Mouse (Mus musculus) forebrain, embryonic 12.5 days (tissue): ENCODE results near the gene H1f0. TPM values are rescaled to one million over a fixed set of nuclear protein-coding genes. Genes with fewer than 3 reads are reported as not detected.

Experiments used
- ATAC-seq: fragments of 200-750 bp; cut with Nextera tagmentation; 2 replicates; pipeline ENCODE4 v1.8.0; 2017; ENCODE audit warnings: moderate TSS enrichment; ENCODE audit not compliant: low FRiP score
- H3K27ac ChIP-seq: fragments of 300-500 bp; sonication (generic); 2 replicates; pipeline ENCODE4 v1.5.1; 2016; ENCODE audit warnings: mild to moderate bottlenecking
- H3K27me3 ChIP-seq: fragments of 300-500 bp; sonication (generic); 2 replicates; pipeline ENCODE4 v1.6.1; 2016; ENCODE audit warnings: mild to moderate bottlenecking
- H3K36me3 ChIP-seq: fragments of 300-500 bp; sonication (generic); replicated peaks from 2 replicates; pipeline ENCODE4 v1.6.1; 2016; ENCODE audit warnings: mild to moderate bottlenecking
- H3K4me1 ChIP-seq: fragments of 300-500 bp; sonication (generic); 2 replicates; pipeline ENCODE4 v1.6.1; 2016
- H3K4me2 ChIP-seq: fragments of 300-500 bp; sonication (generic); 2 replicates; pipeline ENCODE4 v1.6.1; 2016; ENCODE audit warnings: mild to moderate bottlenecking, moderate library complexity
- H3K4me3 ChIP-seq: fragments of 300-500 bp; sonication (generic); replicated peaks from 2 replicates; pipeline ENCODE4 v1.5.1; 2016; ENCODE audit warnings: mild to moderate bottlenecking
- H3K9ac ChIP-seq: fragments of 300-500 bp; sonication (generic); 2 replicates; pipeline ENCODE4 v1.6.1; 2016; ENCODE audit warnings: mild to moderate bottlenecking
- H3K9me3 ChIP-seq: fragments of 300-500 bp; sonication (generic); 2 replicates; pipeline ENCODE4 v1.6.1; 2016
- WGBS: fragments of 180-500 bp; shearing (Covaris S2); methylation state at CpG from one replicate; pipeline ENCODE4 v1.1.7; 2016; 5-methylcytosine and 5-hydroxymethylcytosine counted together
- polyA plus RNA-seq: library from polyadenylated mRNA; unstranded; fragments of >200 nt; fragmentation: Nextera tagmentation; extraction: Ambion mirVana; gene quantifications from 2 replicates; pipeline ENCODE4 v1.2.1, GENCODE M21; 2016

The H1f0 gene
- 638 and 696 TPM in 2 replicates for polyA plus RNA-seq

- Histone ChIP-seq H3K27ac (peak within 1 kb of the TSS; percentile 96), H3K9ac (peak within 1 kb of the TSS; percentile 100), H3K4me1 (peaks cover 58% of the 10 kb centered on the region), H3K4me3 (peak within 1 kb of the TSS; percentile 69), H3K4me2 (peak within 1 kb of the TSS; percentile 96), H3K9me3 (no peaks in the 10 kb centered on the region), H3K27me3 (peaks cover 18% of the 10 kb centered on the region; the same call in 1 of the 2 replicates), H3K36me3 (no peaks in the 10 kb centered on the region)
- under 1% methylated on average over 57 of the region's 58 CpGs for WGBS
- peak; percentile 85 for ATAC-seq
These were observed at the start of gene H1f0 for GRCm38 (mm10) chr15:79028237-79028738. TSS of gene H1f0 (plus strand) at chr15:79028450.

GRCm38 (mm10) chr15:78978875-78979274 lies 49.4 kb upstream of the H1f0 start:
- H3K4me1 ChIP-seq: peaks cover 24% of the 10 kb centered on the region
- H3K4me3 ChIP-seq: no peak overlapping the region
- H3K27me3 ChIP-seq: no peaks in the 10 kb centered on the region
- peak overlapping the region; percentile 47; the same call in 1 of the 2 replicates for H3K27ac ChIP-seq
- ATAC-seq: no peak
- H3K9ac ChIP-seq: no peak overlapping the region
- no peak overlapping the region for H3K4me2 ChIP-seq
- no peaks in the 10 kb centered on the region for H3K9me3 ChIP-seq
- WGBS: 39% methylated on average over 4 of the region's 4 CpGs
- H3K36me3 ChIP-seq: no peaks in the 10 kb centered on the region; the same call in 1 of the 2 replicates

GRCm38 (mm10) chr15:78980084-78980483 lies 48.2 kb upstream of the H1f0 start:
- H3K36me3 ChIP-seq: no peaks in the 10 kb centered on the region
- ATAC-seq: no peak

GRCm38 (mm10) chr15:78982658-78983435 lies 45.4 kb upstream of the H1f0 start:
- peak; percentile 89 for ATAC-seq
- Histone ChIP-seq H3K27me3 (no peaks in the 10 kb centered on the region), H3K9ac (peak overlapping the region; percentile 71), H3K36me3 (no peaks in the 10 kb centered on the region), H3K27ac (peak overlapping the region; percentile 77), H3K9me3 (no peaks in the 10 kb centered on the region), H3K4me1 (peaks cover 35% of the 10 kb centered on the region), H3K4me3 (peak overlapping the region; percentile 83), H3K4me2 (peak overlapping the region; percentile 86)
- WGBS: under 1% methylated on average over 61 of the region's 67 CpGs

More at GRCm38 (mm10) chr15:78980084-78980483, 48.2 kb upstream of the H1f0 start:
- Histone ChIP-seq H3K27ac (no peak overlapping the region), H3K4me2 (no peak overlapping the region), H3K9me3 (no peaks in the 10 kb centered on the region), H3K4me1 (peaks cover 33% of the 10 kb centered on the region), H3K4me3 (no peak overlapping the region), H3K9ac (peak overlapping the region; percentile 29; the same call in 1 of the 2 replicates), H3K27me3 (no peaks in the 10 kb centered on the region)
- 94% methylated on average over 4 of the region's 4 CpGs for WGBS

- H3K4me2 ChIP-seq: peak overlapping the region; percentile 86
- WGBS: under 1% methylated on average over 21 of the region's 21 CpGs
- peak overlapping the region; percentile 77 for H3K27ac ChIP-seq
- peak overlapping the region; percentile 71 for H3K9ac ChIP-seq
- peaks cover 7% of the 10 kb centered on the region for H3K36me3 ChIP-seq
- ATAC-seq: peak; percentile 57
- peak overlapping the region; percentile 83 for H3K4me3 ChIP-seq
- H3K9me3 ChIP-seq: no peaks in the 10 kb centered on the region
- no peaks in the 10 kb centered on the region for H3K27me3 ChIP-seq
- H3K4me1 ChIP-seq: peaks cover 40% of the 10 kb centered on the region
These were observed 44.6 kb upstream of the H1f0 start for GRCm38 (mm10) chr15:78983436-78984285.

GRCm38 (mm10) chr15:78984286-78984778 lies 43.9 kb upstream of the H1f0 start:
- Histone ChIP-seq H3K4me1 (peaks cover 37% of the 10 kb centered on the region), H3K27me3 (no peaks in the 10 kb centered on the region), H3K36me3 (peaks cover 10% of the 10 kb centered on the region), H3K9ac (peak overlapping the region; percentile 71; the same call in 1 of the 2 replicates), H3K27ac (0 out of 2 replicates have a peak overlapping the region, but pooled peaks have one; percentile 50), H3K9me3 (no peaks in the 10 kb centered on the region), H3K4me2 (peak overlapping the region; percentile 86), H3K4me3 (peak overlapping the region; percentile 83)
- WGBS: 48% methylated on average over 5 of the region's 5 CpGs
- ATAC-seq: no peak

- no peak overlapping the region for H3K4me3 ChIP-seq
- no peaks in the 10 kb centered on the region for H3K27me3 ChIP-seq
- H3K4me1 ChIP-seq: peaks cover 37% of the 10 kb centered on the region
- H3K9ac ChIP-seq: no peak overlapping the region; the same call in 1 of the 2 replicates
- peaks cover 34% of the 10 kb centered on the region for H3K36me3 ChIP-seq
- H3K27ac ChIP-seq: no peak overlapping the region
- no peak for ATAC-seq
- WGBS: 64% methylated on average over 11 of the region's 11 CpGs
- no peak overlapping the region for H3K4me2 ChIP-seq
- no peaks in the 10 kb centered on the region for H3K9me3 ChIP-seq
These were observed 41.6 kb upstream of the H1f0 start for GRCm38 (mm10) chr15:78986536-78987220.

GRCm38 (mm10) chr15:78988499-78988971 lies 39.7 kb upstream of the H1f0 start:
- H3K9ac ChIP-seq: no peak overlapping the region
- WGBS: 72% methylated on average over 14 of the region's 14 CpGs
- H3K36me3 ChIP-seq: peaks cover 52% of the 10 kb centered on the region
- peaks cover 25% of the 10 kb centered on the region for H3K4me1 ChIP-seq
- no peaks in the 10 kb centered on the region for H3K9me3 ChIP-seq
- H3K27ac ChIP-seq: peak overlapping the region; percentile 68
- ATAC-seq: no peak
- no peaks in the 10 kb centered on the region for H3K27me3 ChIP-seq
- no peak overlapping the region for H3K4me2 ChIP-seq
- no peak overlapping the region for H3K4me3 ChIP-seq

- peaks cover 61% of the 10 kb centered on the region for H3K36me3 ChIP-seq
- WGBS: 89% methylated on average over 14 of the region's 14 CpGs
- H3K4me3 ChIP-seq: no peak overlapping the region
- H3K27ac ChIP-seq: peak overlapping the region; percentile 68; the same call in 1 of the 2 replicates
- no peak overlapping the region for H3K4me2 ChIP-seq
- 0 out of 2 replicates have a peak overlapping the region, but pooled peaks have one; percentile 4 for H3K9ac ChIP-seq
- no peaks in the 10 kb centered on the region for H3K27me3 ChIP-seq
- peaks cover 16% of the 10 kb centered on the region for H3K4me1 ChIP-seq
- no peaks in the 10 kb centered on the region for H3K9me3 ChIP-seq
- no peak for ATAC-seq
These were observed 38.8 kb upstream of the H1f0 start for GRCm38 (mm10) chr15:78989152-78990092.

GRCm38 (mm10) chr15:78990093-78990463 lies 38.2 kb upstream of the H1f0 start:
- Histone ChIP-seq H3K9ac (no peak overlapping the region), H3K36me3 (peaks cover 68% of the 10 kb centered on the region), H3K9me3 (no peaks in the 10 kb centered on the region), H3K27me3 (no peaks in the 10 kb centered on the region), H3K4me3 (no peak overlapping the region), H3K4me2 (no peak overlapping the region), H3K27ac (no peak overlapping the region), H3K4me1 (peaks cover 12% of the 10 kb centered on the region; the same call in 1 of the 2 replicates)
- no peak for ATAC-seq
- WGBS: 95% methylated on average over 9 of the region's 9 CpGs
